Mouse (Mus musculus): ENCODE measurements around the gene Birc6. TPM values are rescaled to one million over a fixed set of nuclear protein-coding genes. Genes with fewer than 3 reads are reported as not detected.
A peak's percentile ranks its signal among the peaks of the same experiment; 100 is the strongest.

The Birc6 gene
- polyA plus RNA-seq, 1 experiment from 2014 or later: 98.4 TPM

- Histone ChIP-seq H3K9ac (no peak overlapping the region), H3K27ac (ENCODE audit: low read depth) (no peak overlapping the region), H3K4me1 (ENCODE audit: insufficient read depth) (no peaks in the 10 kb centered on the region), H3K4me2 (no peak overlapping the region), H3K36me3 (ENCODE audit: insufficient read depth) (peaks cover 56% of the 10 kb centered on the region), H3K4me3 (ENCODE audit: low read depth, low read length) (no peak overlapping the region), H3K27me3 (ENCODE audit: insufficient read depth, low read length) (no peaks in the 10 kb centered on the region), H3K9me3 (ENCODE audit: low read depth, low read length) (no peaks in the 10 kb centered on the region)
- ATAC-seq (ENCODE audit: insufficient read depth) (no peak), DNase-seq (no peak)
- no peak for TF ChIP-seq CTCF (IDR thresholded peaks at IDR 0.05; ENCODE audit: low read depth)
These were observed 36.1 kb downstream of the Birc6 start for GRCm38 (mm10) chr17:74564151-74564550.

DNA sequence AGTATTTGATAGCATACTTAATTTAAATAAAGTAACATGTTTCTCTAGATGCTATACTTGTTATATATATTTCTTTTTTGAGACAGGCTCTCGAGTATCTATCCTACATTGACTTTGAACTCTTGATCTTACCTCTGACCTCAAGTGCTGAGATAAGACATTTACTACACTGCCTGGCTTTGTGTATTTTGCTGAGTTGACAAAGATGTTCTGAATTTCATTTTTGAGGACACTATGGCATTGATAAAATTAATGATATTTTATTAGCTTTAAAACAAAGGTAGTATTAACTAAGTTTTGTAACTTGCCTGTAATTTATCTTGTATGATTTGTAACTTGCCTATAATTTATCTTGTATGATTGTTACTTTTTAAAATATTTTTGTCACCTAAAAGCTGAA lies 41.1 kb downstream of the Birc6 start:
- H3K9me3 ChIP-seq (ENCODE audit: low read depth, low read length): no peaks in the 10 kb centered on the region
- no peaks in the 10 kb centered on the region for H3K4me1 ChIP-seq (ENCODE audit: insufficient read depth)
- ATAC-seq (ENCODE audit: insufficient read depth) (no peak), DNase-seq (no peak)
- peaks cover 44% of the 10 kb centered on the region for H3K36me3 ChIP-seq (ENCODE audit: insufficient read depth)
- 62% methylated on average over 1 of the region's 1 CpGs for WGBS
- H3K27me3 ChIP-seq (ENCODE audit: insufficient read depth, low read length): no peaks in the 10 kb centered on the region
- no peak for TF ChIP-seq CTCF (IDR thresholded peaks at IDR 0.05; ENCODE audit: low read depth)
- no peak overlapping the region for H3K9ac ChIP-seq
- no peak overlapping the region for H3K4me2 ChIP-seq
- H3K27ac ChIP-seq (ENCODE audit: low read depth): no peak overlapping the region
- no peak overlapping the region for H3K4me3 ChIP-seq (ENCODE audit: low read depth, low read length)

DNA sequence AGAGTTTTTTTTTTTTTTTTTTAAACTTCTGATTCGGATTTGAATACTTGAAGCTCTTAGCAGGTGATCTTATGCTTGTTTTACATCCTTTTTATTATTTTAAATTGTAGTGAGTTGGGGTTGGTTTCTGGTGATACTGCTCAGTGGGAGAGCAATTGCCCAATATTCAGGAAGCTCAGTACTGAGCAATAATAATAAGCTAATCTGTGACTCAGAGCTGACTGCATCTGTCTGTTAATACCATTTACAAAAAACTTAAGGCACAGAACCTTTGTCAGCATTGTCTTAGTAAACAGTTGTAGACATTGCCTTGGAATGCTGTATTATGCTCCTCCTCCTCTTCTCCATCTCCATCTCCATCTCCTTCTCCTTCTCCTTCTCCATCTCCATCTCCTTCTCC lies 42.5 kb downstream of the Birc6 start:
- H3K4me2 ChIP-seq: no peak overlapping the region
- no peaks in the 10 kb centered on the region for H3K4me1 ChIP-seq (ENCODE audit: insufficient read depth)
- no peaks in the 10 kb centered on the region for H3K27me3 ChIP-seq (ENCODE audit: insufficient read depth, low read length)
- ATAC-seq (ENCODE audit: insufficient read depth) (no peak), DNase-seq (no peak)
- H3K36me3 ChIP-seq (ENCODE audit: insufficient read depth): peaks cover 46% of the 10 kb centered on the region
- WGBS: 84% methylated on average over 1 of the region's 1 CpGs
- no peak overlapping the region for H3K9ac ChIP-seq
- H3K27ac ChIP-seq (ENCODE audit: low read depth): no peak overlapping the region
- H3K9me3 ChIP-seq (ENCODE audit: low read depth, low read length): no peaks in the 10 kb centered on the region
- TF ChIP-seq CTCF (IDR thresholded peaks at IDR 0.05; ENCODE audit: low read depth): no peak
- H3K4me3 ChIP-seq (ENCODE audit: low read depth, low read length): no peak overlapping the region

- Histone ChIP-seq H3K4me1 (ENCODE audit: insufficient read depth) (no peaks in the 10 kb centered on the region), H3K9ac (no peak overlapping the region), H3K4me2 (no peak overlapping the region), H3K4me3 (ENCODE audit: low read depth, low read length) (no peak overlapping the region), H3K36me3 (ENCODE audit: insufficient read depth) (peaks cover 41% of the 10 kb centered on the region), H3K9me3 (ENCODE audit: low read depth, low read length) (no peaks in the 10 kb centered on the region), H3K27me3 (ENCODE audit: insufficient read depth, low read length) (no peaks in the 10 kb centered on the region), H3K27ac (ENCODE audit: low read depth) (no peak overlapping the region)
- DNase-seq (no peak), ATAC-seq (ENCODE audit: insufficient read depth) (no peak)
- 60% methylated on average over 5 of the region's 5 CpGs for WGBS
- no peak for TF ChIP-seq CTCF (IDR thresholded peaks at IDR 0.05; ENCODE audit: low read depth)
These were observed 49.1 kb downstream of the Birc6 start for GRCm38 (mm10) chr17:74577173-74577572.

GRCm38 (mm10) chr17:74579586-74579985 lies 51.5 kb downstream of the Birc6 start:
- ATAC-seq (ENCODE audit: insufficient read depth) (no peak), DNase-seq (no peak)
- Histone ChIP-seq H3K27me3 (ENCODE audit: insufficient read depth, low read length) (no peaks in the 10 kb centered on the region), H3K4me1 (ENCODE audit: insufficient read depth) (no peaks in the 10 kb centered on the region), H3K9me3 (ENCODE audit: low read depth, low read length) (no peaks in the 10 kb centered on the region), H3K4me3 (ENCODE audit: low read depth, low read length) (no peak overlapping the region), H3K27ac (ENCODE audit: low read depth) (no peak overlapping the region), H3K4me2 (no peak overlapping the region), H3K36me3 (ENCODE audit: insufficient read depth) (peaks cover 30% of the 10 kb centered on the region), H3K9ac (no peak overlapping the region)
- 92% methylated on average over 7 of the region's 7 CpGs for WGBS
- no peak for TF ChIP-seq CTCF (IDR thresholded peaks at IDR 0.05; ENCODE audit: low read depth)

DNA sequence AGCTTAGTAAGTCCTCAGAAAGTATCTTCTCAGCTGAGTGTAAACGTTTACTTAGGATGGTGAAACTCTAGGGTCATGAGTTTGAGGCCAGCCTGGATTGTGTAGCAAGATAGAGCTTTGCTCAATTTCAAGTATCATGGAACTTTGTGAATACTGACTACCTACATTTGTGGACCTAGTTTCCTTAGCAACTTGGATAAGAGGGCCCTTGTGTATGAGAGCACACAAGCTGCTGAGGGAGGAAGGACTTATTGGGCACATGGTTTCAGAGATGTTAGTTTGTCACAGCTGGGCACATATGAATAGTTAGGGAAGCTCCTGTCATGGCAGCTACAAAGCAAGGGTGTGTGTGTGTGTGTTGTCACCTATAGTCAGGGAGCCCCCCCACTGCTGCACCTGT lies 52.6 kb downstream of the Birc6 start:
- H3K4me3 ChIP-seq (ENCODE audit: low read depth, low read length): no peak overlapping the region
- H3K27me3 ChIP-seq (ENCODE audit: insufficient read depth, low read length): no peaks in the 10 kb centered on the region
- no peak overlapping the region for H3K9ac ChIP-seq
- H3K4me1 ChIP-seq (ENCODE audit: insufficient read depth): no peaks in the 10 kb centered on the region
- no peak for TF ChIP-seq CTCF (IDR thresholded peaks at IDR 0.05; ENCODE audit: low read depth)
- no peak overlapping the region for H3K27ac ChIP-seq (ENCODE audit: low read depth)
- no peak overlapping the region for H3K4me2 ChIP-seq
- ATAC-seq (ENCODE audit: insufficient read depth) (no peak), DNase-seq (peak; percentile 8)
- no peaks in the 10 kb centered on the region for H3K9me3 ChIP-seq (ENCODE audit: low read depth, low read length)
- WGBS: 80% methylated on average over 1 of the region's 1 CpGs
- peaks cover 26% of the 10 kb centered on the region for H3K36me3 ChIP-seq (ENCODE audit: insufficient read depth)

DNA sequence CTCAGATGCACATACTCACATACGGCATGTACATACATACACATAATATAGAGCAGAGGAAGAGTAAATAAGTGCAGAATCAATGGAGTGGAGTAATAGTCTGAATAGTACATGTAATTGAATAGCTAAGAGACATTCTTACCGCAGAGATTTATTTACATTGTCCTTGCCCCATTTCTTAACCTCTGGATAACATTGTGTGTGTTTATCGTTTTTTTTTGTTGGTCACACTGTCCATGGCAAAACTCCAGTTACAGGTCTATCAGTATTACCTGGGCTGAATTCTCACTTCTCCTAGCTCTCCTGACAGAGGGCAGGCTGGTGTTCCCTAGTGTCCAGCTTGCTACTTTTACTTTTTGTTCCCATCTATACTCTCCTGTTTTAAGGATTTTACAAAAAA lies 58.7 kb downstream of the Birc6 start:
- 79% methylated on average over 3 of the region's 3 CpGs for WGBS
- no peak for TF ChIP-seq CTCF (IDR thresholded peaks at IDR 0.05; ENCODE audit: low read depth)
- no peaks in the 10 kb centered on the region for H3K4me1 ChIP-seq (ENCODE audit: insufficient read depth)
- no peak overlapping the region for H3K4me3 ChIP-seq (ENCODE audit: low read depth, low read length)
- H3K36me3 ChIP-seq (ENCODE audit: insufficient read depth): peaks cover 30% of the 10 kb centered on the region
- H3K9me3 ChIP-seq (ENCODE audit: low read depth, low read length): no peaks in the 10 kb centered on the region
- no peak for ATAC-seq (ENCODE audit: insufficient read depth)
- no peak overlapping the region for H3K27ac ChIP-seq (ENCODE audit: low read depth)
- no peak for DNase-seq
- H3K9ac ChIP-seq: no peak overlapping the region
- no peak overlapping the region for H3K4me2 ChIP-seq
- no peaks in the 10 kb centered on the region for H3K27me3 ChIP-seq (ENCODE audit: insufficient read depth, low read length)

DNA sequence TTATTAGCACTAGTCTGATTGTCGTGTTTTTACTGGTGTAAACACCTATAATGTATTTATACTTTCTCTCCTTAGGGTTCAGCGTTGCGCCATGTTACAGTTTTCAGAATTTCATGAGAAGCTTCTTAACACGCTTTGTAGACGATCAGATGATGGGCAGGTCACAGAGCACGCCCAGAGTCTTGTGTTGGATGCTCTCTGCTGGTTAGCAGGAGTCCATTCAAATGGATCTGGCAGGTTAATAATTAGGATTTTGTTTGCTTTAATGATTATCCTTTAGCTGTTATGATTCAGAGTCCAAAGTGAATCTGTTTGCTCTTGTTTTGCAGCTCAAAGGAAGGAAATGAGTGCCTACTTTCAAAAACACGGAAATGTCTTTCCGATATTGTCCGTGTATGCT lies 70.8 kb downstream of the Birc6 start:
- Histone ChIP-seq H3K36me3 (ENCODE audit: insufficient read depth) (peaks cover 77% of the 10 kb centered on the region), H3K4me2 (no peak overlapping the region), H3K4me3 (ENCODE audit: low read depth, low read length) (no peak overlapping the region), H3K27ac (ENCODE audit: low read depth) (no peak overlapping the region), H3K9me3 (ENCODE audit: low read depth, low read length) (no peaks in the 10 kb centered on the region), H3K9ac (no peak overlapping the region), H3K27me3 (ENCODE audit: insufficient read depth, low read length) (no peaks in the 10 kb centered on the region), H3K4me1 (ENCODE audit: insufficient read depth) (no peaks in the 10 kb centered on the region)
- DNase-seq: no peak
- ATAC-seq (ENCODE audit: insufficient read depth): no peak
- 95% methylated on average over 9 of the region's 9 CpGs for WGBS
- TF ChIP-seq CTCF (IDR thresholded peaks at IDR 0.05; ENCODE audit: low read depth): no peak

All from lung, embryonic 14.5 days (tissue).